Mouse (Mus musculus) forebrain, postnatal 0 days (tissue): ENCODE data around the gene Fam196a. TPM values are rescaled to one million over a fixed set of nuclear protein-coding genes. Genes with fewer than 3 reads are reported as not detected.

Experiments
- ATAC-seq: fragments of 200-750 bp; cut with Nextera tagmentation; 2 replicates; pipeline ENCODE4 v1.8.0; 2017; ENCODE audit warnings: mild to moderate bottlenecking, moderate library complexity
- DNase-seq: peaks from one replicate; pipeline ENCODE4 v3.0.0-alpha.2; 2015
- H3K27ac ChIP-seq: fragments of 300-500 bp; sonication (generic); 2 replicates; pipeline ENCODE4 v1.5.1; 2014; ENCODE audit warnings: low read depth, mild to moderate bottlenecking, antibody characterized with exemption, low read length, moderate library complexity, mixed read lengths
- H3K27me3 ChIP-seq: fragments of 300-500 bp; sonication (generic); 2 replicates; pipeline ENCODE4 v1.6.1; 2014; ENCODE audit warnings: mild to moderate bottlenecking, low read length, mixed read lengths; ENCODE audit not compliant: insufficient read depth
- H3K36me3 ChIP-seq: fragments of 300-500 bp; sonication (generic); 2 replicates; pipeline ENCODE4 v1.6.1; 2014; ENCODE audit warnings: mild to moderate bottlenecking, moderate library complexity; ENCODE audit not compliant: insufficient read depth
- H3K4me1 ChIP-seq: fragments of 300-500 bp; sonication (generic); 2 replicates; pipeline ENCODE4 v1.6.1; 2014; ENCODE audit warnings: antibody characterized with exemption; ENCODE audit not compliant: insufficient read depth
- H3K4me2 ChIP-seq: fragments of 300-500 bp; sonication (generic); 2 replicates; pipeline ENCODE4 v1.6.1; 2014; ENCODE audit warnings: low read depth, mild to moderate bottlenecking, moderate library complexity
- H3K4me3 ChIP-seq: fragments of 300-500 bp; sonication (generic); 2 replicates; pipeline ENCODE4 v1.5.1; 2014; ENCODE audit warnings: low read depth, low read length, mixed read lengths
- H3K9ac ChIP-seq: fragments of 300-500 bp; sonication (generic); 2 replicates; pipeline ENCODE4 v1.6.1; 2014; ENCODE audit warnings: mild to moderate bottlenecking
- H3K9me3 ChIP-seq: fragments of 300-500 bp; sonication (generic); 2 replicates; pipeline ENCODE4 v1.6.1; 2016; ENCODE audit warnings: low read length
- CTCF ChIP-seq: sonication (generic); IDR thresholded peaks from 2 replicates; pipeline ENCODE4 v1.5.1; 2016; ENCODE audit warnings: antibody characterized with exemption, control low read depth, low read depth
- WGBS: fragments of 180-500 bp; shearing (Covaris S2); extraction: QIAGEN DNeasy Blood & Tissue Kit; methylation state at CpG from one replicate; pipeline ENCODE4 v1.1.7; 2014; 5-methylcytosine and 5-hydroxymethylcytosine counted together
- polyA plus RNA-seq: library from polyadenylated mRNA; unstranded; fragments of >200 nt; fragmentation: Nextera tagmentation; extraction: Ambion mirVana; gene quantifications from 2 replicates; pipeline ENCODE4 v1.2.1, GENCODE M21; 2015
- total RNA-seq: library from RNA; depleted of rRNA; stranded (reverse); fragments of >200 nt; gene quantifications from 2 replicates; pipeline ENCODE4 v1.2.3, GENCODE M21; 2014

Fam196a gene
- total and polyA plus RNA-seq, 2 experiments from 2014 or later, result 7.8 to 24.5 TPM

- peaks cover 3% of the 10 kb centered on the region; the same call in 1 of the 2 replicates for H3K4me1 ChIP-seq
- WGBS, result 96% methylated on average over 6 of the region's 6 CpGs
- no peaks in the 10 kb centered on the region for H3K36me3 ChIP-seq
- no peaks in the 10 kb centered on the region for H3K9me3 ChIP-seq
- H3K4me3 ChIP-seq, result no peak overlapping the region
- DNase-seq (no peak), ATAC-seq (no peak)
- H3K9ac ChIP-seq, result no peak overlapping the region
- H3K27ac ChIP-seq, result no peak overlapping the region
- H3K27me3 ChIP-seq, result no peaks in the 10 kb centered on the region
- H3K4me2 ChIP-seq, result no peak overlapping the region
- TF ChIP-seq CTCF, result no peak
Observed at GRCm38 (mm10) chr7:134941891-134942290, 3.7 kb upstream of the Fam196a start.

DNA sequence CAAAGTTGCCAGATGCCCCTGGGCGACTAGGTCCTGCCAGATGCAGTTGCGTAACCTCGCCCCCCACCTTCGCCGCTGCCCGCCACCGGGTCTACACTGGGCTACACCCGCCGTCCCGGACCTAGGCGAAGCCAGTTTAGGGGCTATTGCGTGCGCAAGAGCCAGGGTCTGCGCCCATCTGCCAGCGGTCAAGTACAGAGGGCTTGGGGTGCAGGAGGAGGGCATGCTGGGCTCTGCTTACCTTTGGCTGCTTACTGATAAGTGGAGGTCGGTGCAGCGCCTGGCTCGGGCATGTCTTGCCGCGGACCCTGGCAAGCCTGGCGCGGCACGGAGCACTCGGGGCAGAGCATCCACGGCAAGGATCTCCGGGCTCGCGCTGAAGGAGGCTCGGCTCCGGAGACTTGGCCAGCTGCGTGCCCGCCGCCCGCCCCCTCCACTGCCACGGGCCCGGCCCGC is 731 bp downstream of the Fam196a start:
- Histone ChIP-seq H3K9ac (peak overlapping the region; percentile 69), H3K4me1 (peaks cover 7% of the 10 kb centered on the region; the same call in 1 of the 2 replicates), H3K36me3 (no peaks in the 10 kb centered on the region), H3K27ac (peak overlapping the region; percentile 60), H3K27me3 (no peaks in the 10 kb centered on the region), H3K4me3 (peak overlapping the region; percentile 68), H3K4me2 (peak overlapping the region; percentile 95), H3K9me3 (no peaks in the 10 kb centered on the region)
- no peak for TF ChIP-seq CTCF
- peak; percentile 16; the same call in 1 of the 2 replicates for ATAC-seq
- WGBS, result 5% methylated on average over 33 of the region's 37 CpGs
- no peak for DNase-seq

GRCm38 (mm10) chr7:134931886-134932285 is 6.3 kb downstream of the Fam196a start:
- Histone ChIP-seq H3K4me1 (peaks cover 4% of the 10 kb centered on the region; the same call in 1 of the 2 replicates), H3K4me2 (no peak overlapping the region), H3K4me3 (no peak overlapping the region), H3K36me3 (peaks cover 2% of the 10 kb centered on the region; the same call in 1 of the 2 replicates), H3K9ac (no peak overlapping the region), H3K27ac (no peak overlapping the region), H3K27me3 (no peaks in the 10 kb centered on the region), H3K9me3 (no peaks in the 10 kb centered on the region)
- no peak for TF ChIP-seq CTCF
- DNase-seq, result no peak
- no peak for ATAC-seq
- WGBS, result 79% methylated on average over 2 of the region's 2 CpGs

- no peak overlapping the region for H3K9ac ChIP-seq
- no peak overlapping the region for H3K27ac ChIP-seq
- H3K4me1 ChIP-seq, result no peaks in the 10 kb centered on the region
- no peak overlapping the region for H3K4me3 ChIP-seq
- WGBS, result 62% methylated on average over 2 of the region's 2 CpGs
- no peaks in the 10 kb centered on the region for H3K27me3 ChIP-seq
- no peak for ATAC-seq
- no peak for DNase-seq
- H3K36me3 ChIP-seq, result no peaks in the 10 kb centered on the region; the same call in 1 of the 2 replicates
- TF ChIP-seq CTCF, result no peak
- H3K9me3 ChIP-seq, result no peaks in the 10 kb centered on the region
- no peak overlapping the region for H3K4me2 ChIP-seq
Observed at GRCm38 (mm10) chr7:134901992-134902391, 36.2 kb downstream of the Fam196a start.

- Histone ChIP-seq H3K4me3 (no peak overlapping the region), H3K9ac (no peak overlapping the region), H3K4me1 (no peaks in the 10 kb centered on the region), H3K27ac (no peak overlapping the region), H3K9me3 (no peaks in the 10 kb centered on the region), H3K36me3 (no peaks in the 10 kb centered on the region; the same call in 1 of the 2 replicates), H3K27me3 (no peaks in the 10 kb centered on the region), H3K4me2 (no peak overlapping the region)
- DNase-seq (no peak), ATAC-seq (no peak)
- no peak for TF ChIP-seq CTCF
- 83% methylated on average over 2 of the region's 2 CpGs for WGBS
Observed at GRCm38 (mm10) chr7:134899462-134899861, 38.8 kb downstream of the Fam196a start.

- no peak for DNase-seq
- H3K9me3 ChIP-seq, result no peaks in the 10 kb centered on the region
- H3K4me3 ChIP-seq, result no peak overlapping the region
- H3K9ac ChIP-seq, result no peak overlapping the region
- no peak for TF ChIP-seq CTCF
- H3K4me2 ChIP-seq, result no peak overlapping the region
- H3K4me1 ChIP-seq, result no peaks in the 10 kb centered on the region
- no peaks in the 10 kb centered on the region; the same call in 1 of the 2 replicates for H3K36me3 ChIP-seq
- H3K27ac ChIP-seq, result no peak overlapping the region
- WGBS, result 69% methylated on average over 2 of the region's 2 CpGs
- no peaks in the 10 kb centered on the region for H3K27me3 ChIP-seq
- ATAC-seq, result no peak
Observed at GRCm38 (mm10) chr7:134894604-134895003, 43.6 kb downstream of the Fam196a start.

- Histone ChIP-seq H3K4me2 (no peak overlapping the region), H3K4me3 (no peak overlapping the region), H3K27ac (no peak overlapping the region), H3K4me1 (no peaks in the 10 kb centered on the region), H3K36me3 (no peaks in the 10 kb centered on the region; the same call in 1 of the 2 replicates), H3K9ac (no peak overlapping the region), H3K27me3 (no peaks in the 10 kb centered on the region), H3K9me3 (no peaks in the 10 kb centered on the region)
- no peak for DNase-seq
- WGBS, result 97% methylated on average over 4 of the region's 4 CpGs
- TF ChIP-seq CTCF, result peak; percentile 46; the same call in 1 of the 2 replicates
- no peak for ATAC-seq
Observed at GRCm38 (mm10) chr7:134892972-134893371, 45.3 kb downstream of the Fam196a start.
